Mouse (Mus musculus) frontal cortex, postnatal 25 days (tissue): ENCODE measurements around the gene Ablim1.

Experiments used
- DNase-seq, 2 experiments: peaks; one replicate each; pipeline ENCODE4 v3.0.0; 2022; ENCODE audit warnings: low spot score in 2 of 2

Gene Ablim1

DNA sequence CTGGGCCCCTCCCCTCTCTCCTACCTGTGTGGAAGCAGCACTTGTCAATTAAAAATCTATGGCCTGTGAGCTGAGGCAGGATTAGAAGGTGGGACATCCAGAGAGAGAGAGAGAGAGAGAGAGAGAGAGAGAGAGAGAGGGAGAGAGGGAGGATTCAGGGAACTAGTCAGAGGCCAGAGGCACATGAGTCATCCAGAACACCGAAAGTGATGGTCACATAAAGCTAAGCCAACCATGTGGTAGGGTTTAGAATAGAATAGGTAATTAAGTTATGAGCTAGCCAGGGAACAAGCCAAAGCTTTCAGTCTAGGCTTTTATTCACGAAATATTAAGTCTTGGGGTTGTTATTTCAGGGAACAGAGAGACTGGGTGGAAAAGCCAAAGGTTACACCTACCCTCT is 10.1 kb downstream of the Ablim1 start:
- no peak for DNase-seq

DNA sequence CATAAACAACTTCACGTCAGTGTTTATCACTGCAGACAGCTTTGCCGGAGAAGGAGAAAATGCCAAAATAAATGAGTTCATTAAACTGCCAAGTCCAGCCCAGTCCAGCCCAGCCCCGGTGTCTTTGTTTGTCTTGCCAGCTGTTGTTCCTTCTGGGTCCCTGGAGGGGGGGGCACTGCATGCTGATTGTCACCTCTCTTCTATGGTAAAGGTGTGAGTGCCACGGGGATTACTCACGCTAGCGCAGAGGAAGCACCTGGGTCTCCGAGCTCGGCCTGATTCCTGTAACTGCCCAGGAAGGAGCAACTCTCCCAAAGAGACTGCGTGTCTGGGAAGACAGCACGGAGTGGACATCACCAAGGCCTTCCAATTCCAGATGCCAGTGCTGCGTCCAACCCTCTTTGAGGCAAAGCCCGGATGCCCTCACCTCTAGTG is 12.7 kb downstream of the Ablim1 start:
- no peak for DNase-seq

GRCm38 (mm10) chr19:57298006-57298405 is 16.7 kb downstream of the Ablim1 start:
- DNase-seq, result no peak

DNA sequence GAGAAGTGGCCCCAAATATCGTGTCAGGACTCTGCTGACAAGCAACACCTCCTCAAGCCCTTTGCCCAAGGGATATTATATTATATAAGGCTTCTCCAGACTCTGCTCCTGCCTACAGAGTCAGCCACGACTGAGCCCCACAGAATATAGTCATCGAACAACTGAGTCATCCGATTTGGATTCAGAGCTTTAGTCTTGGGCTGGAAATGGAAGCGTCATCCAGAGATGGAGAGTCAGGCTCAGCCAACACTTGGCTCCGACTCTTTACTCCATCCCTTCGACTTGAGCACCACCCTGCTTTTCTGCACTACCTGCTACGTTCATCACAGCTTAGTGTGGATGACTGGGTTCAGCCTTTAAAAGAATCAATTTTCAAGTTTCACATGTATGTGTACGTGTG is 17.3 kb downstream of the Ablim1 start:
- DNase-seq, result no peak

DNA sequence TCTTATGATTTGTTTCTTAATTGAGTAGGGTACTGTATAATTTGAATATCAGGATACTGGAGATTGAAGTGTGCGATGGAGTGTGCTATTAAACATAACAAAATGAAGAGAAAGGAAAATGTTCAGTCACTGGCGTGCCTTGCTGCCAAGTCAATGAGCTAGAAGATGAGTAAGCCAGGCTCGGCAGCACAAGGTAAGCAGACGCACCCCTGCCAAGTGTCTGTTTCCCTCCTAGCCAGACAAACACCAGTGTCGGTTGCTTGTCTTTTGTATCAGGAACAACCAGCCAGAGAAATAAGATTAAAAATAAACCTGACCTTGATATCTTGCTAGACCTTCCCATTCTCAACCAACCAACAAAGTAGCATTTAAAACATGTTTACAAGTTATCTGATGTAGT is 18.2 kb downstream of the Ablim1 start:
- no peak for DNase-seq

GRCm38 (mm10) chr19:57295521-57295920 is 19.2 kb downstream of the Ablim1 start:
- DNase-seq, result no peak

- no peak for DNase-seq
These were observed 20.4 kb downstream of the Ablim1 start for GRCm38 (mm10) chr19:57294356-57294755.

DNA sequence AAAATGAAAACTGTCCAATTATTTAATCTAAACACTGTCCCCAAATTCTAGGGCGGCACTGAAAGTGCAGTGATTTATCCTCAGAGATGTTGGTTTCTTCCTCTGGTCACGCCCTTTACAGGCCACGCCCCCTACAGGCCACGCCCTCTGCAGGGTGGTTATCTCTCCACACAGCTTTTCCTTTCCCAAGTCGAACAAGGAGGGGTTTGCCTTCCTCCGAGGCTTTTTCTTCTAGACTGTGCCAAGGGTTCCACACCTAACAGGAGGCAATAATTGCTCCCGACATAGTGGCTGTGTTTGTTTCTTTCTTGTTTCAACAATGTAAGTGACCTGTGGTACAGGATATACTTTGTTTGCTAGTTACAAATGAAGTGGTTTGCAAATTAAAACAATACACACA is 21.0 kb downstream of the Ablim1 start:
- no peak for DNase-seq

- no peak for DNase-seq
These were observed 31.4 kb downstream of the Ablim1 start for GRCm38 (mm10) chr19:57283310-57283709.

- DNase-seq, result no peak
These were observed 32.1 kb downstream of the Ablim1 start for GRCm38 (mm10) chr19:57282642-57283041.

DNA sequence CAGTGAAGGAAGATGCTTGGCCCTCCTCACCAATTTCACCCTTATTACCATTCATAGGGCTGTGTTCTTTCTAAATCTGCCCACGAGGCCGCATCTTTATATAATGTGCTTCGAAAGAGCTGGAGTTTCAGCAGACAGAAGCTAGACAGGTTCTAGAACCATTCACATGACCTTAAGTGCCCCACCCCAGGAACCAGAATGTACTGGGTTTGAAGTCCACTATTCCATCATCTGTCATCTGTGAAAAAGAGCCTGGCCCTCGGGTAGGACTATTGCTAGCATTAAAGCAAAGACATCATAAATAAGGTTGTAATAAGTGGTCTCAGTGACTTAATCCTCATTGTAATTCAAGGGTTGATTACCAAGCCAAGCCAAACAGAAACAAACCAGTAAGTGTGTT is 35.1 kb downstream of the Ablim1 start:
- no peak for DNase-seq

- no peak for DNase-seq
These were observed 36.5 kb downstream of the Ablim1 start for GRCm38 (mm10) chr19:57278263-57278662.

- no peak for DNase-seq
These were observed 37.7 kb downstream of the Ablim1 start for GRCm38 (mm10) chr19:57277010-57277409.

- DNase-seq, result no peak
These were observed 39.4 kb downstream of the Ablim1 start for GRCm38 (mm10) chr19:57275166-57275953.

DNA sequence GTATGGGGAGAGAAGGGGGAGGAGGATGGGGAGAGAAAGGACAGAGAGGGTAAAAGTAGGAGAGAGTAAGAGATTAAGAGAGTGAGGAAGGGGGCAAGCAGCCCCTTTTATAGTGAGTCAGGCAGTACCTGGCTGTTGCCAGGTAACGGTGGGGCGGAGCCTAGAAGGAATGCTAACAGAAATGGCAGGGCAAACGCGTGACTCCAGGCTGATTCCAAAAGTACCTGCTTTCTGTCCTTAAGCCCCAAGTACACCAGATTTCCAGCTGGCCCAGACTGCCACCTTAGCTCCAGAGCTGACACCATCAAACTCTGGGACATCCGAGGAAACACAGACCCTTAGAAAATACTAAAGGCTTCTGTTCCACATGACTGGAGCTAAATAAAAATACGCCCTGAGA is 40.0 kb downstream of the Ablim1 start:
- no peak for DNase-seq

DNA sequence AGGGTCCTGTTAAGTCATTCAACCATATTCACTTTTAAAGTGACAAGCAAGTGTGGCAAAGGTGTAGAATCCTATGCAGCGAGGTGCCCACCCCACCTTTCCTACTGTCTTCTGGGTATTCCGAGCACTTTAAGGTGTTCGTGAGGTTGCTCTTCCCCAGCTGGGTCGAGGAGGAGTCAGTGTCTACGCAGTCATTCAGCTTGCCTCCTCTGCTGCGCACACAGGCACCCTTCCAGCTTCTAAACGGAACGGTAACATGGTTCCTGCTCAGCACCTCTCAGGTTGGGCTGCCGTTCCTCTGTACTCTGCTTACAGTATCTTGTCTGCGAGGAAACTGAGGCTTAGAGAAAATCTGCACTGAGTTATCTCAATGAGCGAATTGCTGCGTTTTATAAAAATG is 40.4 kb downstream of the Ablim1 start:
- DNase-seq, result no peak

- peak in 1 of 2 experiments; percentile 54 for DNase-seq
These were observed 41.7 kb downstream of the Ablim1 start for GRCm38 (mm10) chr19:57272824-57273613.

DNA sequence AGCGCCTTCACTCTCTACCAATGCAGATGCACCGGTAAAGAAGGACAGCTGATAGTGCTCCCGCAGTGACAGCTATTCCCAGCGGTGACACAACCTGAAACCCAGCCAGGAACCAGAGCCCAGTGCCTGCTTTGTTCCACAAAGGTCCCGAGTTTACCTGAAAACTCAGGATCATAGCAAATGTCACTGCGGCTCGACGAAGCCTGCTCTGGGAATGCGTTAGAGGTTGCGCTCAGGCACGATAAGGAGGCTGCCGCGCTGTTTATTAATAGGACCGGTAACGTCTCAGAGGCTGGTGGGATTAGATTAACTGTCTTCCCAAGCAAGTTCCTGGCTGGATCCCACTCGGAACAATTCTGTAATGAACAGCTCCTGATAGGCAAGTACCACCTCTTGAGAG is 43.0 kb downstream of the Ablim1 start:
- DNase-seq, result no peak

GRCm38 (mm10) chr19:57270711-57271110 is 44.0 kb downstream of the Ablim1 start:
- no peak for DNase-seq

DNA sequence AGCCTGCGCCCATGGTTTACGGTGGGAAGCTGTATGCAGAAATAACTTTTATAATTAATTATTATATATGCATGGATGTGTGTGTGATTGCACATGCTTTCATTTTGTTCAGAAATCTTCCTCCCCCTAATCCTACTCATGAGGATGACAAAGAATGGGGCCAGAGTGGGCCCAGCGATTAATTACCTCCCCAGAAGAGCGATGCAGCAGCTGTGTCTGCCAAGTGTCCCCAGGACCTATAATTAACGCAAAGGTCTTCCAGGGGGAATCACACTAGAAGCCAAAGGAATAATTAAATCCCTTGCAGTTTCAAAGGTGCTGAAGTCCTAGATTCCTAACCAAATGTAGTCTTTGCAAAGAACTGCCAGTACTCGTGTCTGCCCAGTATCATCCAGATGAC is 44.9 kb downstream of the Ablim1 start:
- DNase-seq, result no peak

GRCm38 (mm10) chr19:57267531-57267930 is 47.2 kb downstream of the Ablim1 start:
- no peak for DNase-seq

DNA sequence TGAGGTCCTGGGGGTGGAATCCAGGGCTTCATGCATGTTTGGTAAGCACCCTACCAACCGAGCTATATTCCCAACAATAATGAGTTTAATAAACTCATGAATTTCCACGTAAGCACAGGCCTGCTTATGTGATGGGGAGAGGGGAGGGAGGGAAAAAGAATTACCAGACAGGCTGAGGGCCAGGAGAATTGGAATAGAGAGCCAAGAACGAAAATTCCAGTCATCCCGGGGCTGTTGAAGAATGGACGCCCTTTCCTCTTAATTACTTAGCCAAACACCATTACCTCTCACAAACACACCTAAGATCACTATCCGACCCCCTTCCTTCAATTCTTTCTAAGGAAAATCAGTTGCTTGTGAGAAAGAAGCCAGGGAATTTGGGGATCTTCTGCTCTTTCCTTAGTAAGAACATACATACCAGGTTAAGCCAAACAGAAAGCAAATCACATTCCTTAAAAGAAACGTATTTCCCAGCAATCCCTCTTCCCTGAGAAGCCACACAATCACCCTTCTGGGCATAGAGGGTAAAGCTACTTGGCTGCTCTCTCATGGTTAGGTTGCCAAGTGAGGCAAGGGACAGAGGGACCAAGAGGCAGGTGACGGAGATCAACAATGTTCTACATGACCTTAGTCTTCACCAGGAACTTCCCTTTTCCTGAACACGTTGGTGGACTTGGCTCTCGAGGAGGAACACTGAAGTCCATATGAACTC is 48.2 kb downstream of the Ablim1 start:
- DNase-seq, result no peak
